Mouse (Mus musculus): ENCODE measurements at regions not wholly inside any gene's neighbourhood (a gene's known extent, or its start where the extent isn't known, plus 50 kb on each side); places are given as distances from the start of the nearest gene placed in this dataset.

- DNase-seq: no peak
Measured at GRCm38 (mm10) chr10:118624368-118624767, 183.5 kb downstream of the Ifng start.

GRCm38 (mm10) chr10:118628000-118628399, 187.2 kb downstream of the Ifng start:
- DNase-seq: no peak

- DNase-seq: no peak
Measured at GRCm38 (mm10) chr10:118629360-118630040, 188.7 kb downstream of the Ifng start.

GRCm38 (mm10) chr10:118631786-118632185, 190.9 kb downstream of the Ifng start:
- DNase-seq: no peak

GRCm38 (mm10) chr10:118632187-118632586, 191.3 kb downstream of the Ifng start:
- DNase-seq: no peak

- no peak for DNase-seq
Measured at GRCm38 (mm10) chr10:118633429-118633828, 192.6 kb downstream of the Ifng start.

- no peak for DNase-seq
Measured at GRCm38 (mm10) chr10:118639097-118639496, 198.3 kb downstream of the Ifng start.

GRCm38 (mm10) chr10:118640121-118640809, 199.4 kb downstream of the Ifng start:
- DNase-seq: no peak

- DNase-seq: no peak
Measured at GRCm38 (mm10) chr10:118640810-118641427, 200.1 kb downstream of the Ifng start.

- no peak for DNase-seq
Measured at GRCm38 (mm10) chr10:118643622-118644021, 202.8 kb downstream of the Ifng start.

- DNase-seq: peak; percentile 11
Measured at GRCm38 (mm10) chr10:118648111-118648510, 207.3 kb downstream of the Ifng start.

- DNase-seq: no peak
Measured at GRCm38 (mm10) chr10:118656561-118656960, 213.4 kb downstream of the Dyrk2 start.

- no peak for DNase-seq
Measured at GRCm38 (mm10) chr10:118666009-118666408, 204.0 kb downstream of the Dyrk2 start.

- DNase-seq: no peak
Measured at GRCm38 (mm10) chr10:118675816-118676465, 194.1 kb downstream of the Dyrk2 start.

GRCm38 (mm10) chr10:118678750-118679418, 191.1 kb downstream of the Dyrk2 start:
- no peak for DNase-seq

- no peak for DNase-seq
Measured at GRCm38 (mm10) chr10:118679507-118679906, 190.5 kb downstream of the Dyrk2 start.

GRCm38 (mm10) chr10:118680896-118681295, 189.1 kb downstream of the Dyrk2 start:
- no peak for DNase-seq

GRCm38 (mm10) chr10:118683356-118683755, 186.7 kb downstream of the Dyrk2 start:
- DNase-seq: no peak

GRCm38 (mm10) chr10:118699292-118699691, 170.7 kb downstream of the Dyrk2 start:
- no peak for DNase-seq

- DNase-seq: no peak
Measured at GRCm38 (mm10) chr10:118700115-118700514, 169.9 kb downstream of the Dyrk2 start.

- no peak for DNase-seq
Measured at GRCm38 (mm10) chr10:118706020-118706419, 164.0 kb downstream of the Dyrk2 start.

GRCm38 (mm10) chr10:118709718-118710117, 160.3 kb downstream of the Dyrk2 start:
- DNase-seq: no peak

GRCm38 (mm10) chr10:118711529-118711928, 158.5 kb downstream of the Dyrk2 start:
- no peak for DNase-seq
